Mouse (Mus musculus) skeletal muscle tissue, adult 2 months (tissue): ENCODE data around the gene Cyp4v3.

Experiments
- DNase-seq: peaks from one replicate; pipeline ENCODE4 v3.0.0-alpha.2; 2012; ENCODE audit warnings: low read depth, low spot score

Cyp4v3 gene

DNA sequence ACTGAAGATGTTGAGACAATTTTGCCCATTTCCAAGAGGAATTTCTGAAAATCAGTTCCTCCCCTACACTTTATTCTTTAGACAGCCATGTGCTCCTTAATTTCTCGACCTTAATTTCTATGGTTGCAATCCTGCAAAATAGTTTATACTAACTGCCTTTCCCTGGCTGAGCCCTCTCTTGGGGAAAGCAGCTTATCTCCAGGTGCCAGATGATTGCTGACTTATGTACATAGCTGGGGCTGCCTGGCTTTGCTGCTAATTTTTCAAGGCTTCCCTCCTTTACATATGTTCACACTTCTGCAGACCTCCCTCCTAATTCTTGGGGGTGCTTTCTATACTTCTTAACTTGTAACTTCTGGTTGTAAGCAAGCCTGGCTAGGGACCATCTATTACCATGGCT is 12.1 kb downstream of the Cyp4v3 start:
- no peak for DNase-seq

DNA sequence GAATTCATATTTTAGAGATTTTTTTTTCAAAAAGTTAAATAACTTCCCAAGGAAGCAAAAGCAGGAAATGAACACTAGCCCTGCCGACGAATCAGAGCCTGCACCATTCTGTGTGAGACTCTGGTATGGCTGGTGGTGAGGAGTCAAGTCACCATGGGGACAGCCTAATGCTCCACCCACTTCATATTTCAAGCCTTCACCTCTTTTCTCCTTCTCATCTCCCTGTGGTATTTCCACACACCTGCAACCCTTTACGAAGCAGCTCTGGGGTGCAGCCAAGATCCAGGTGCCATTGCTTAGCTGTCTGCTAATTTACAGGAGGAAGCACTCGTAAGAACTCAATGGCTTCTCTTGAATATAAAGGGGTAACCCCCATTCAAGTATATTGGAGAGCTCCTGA is 22.0 kb downstream of the Cyp4v3 start:
- DNase-seq: no peak

DNA sequence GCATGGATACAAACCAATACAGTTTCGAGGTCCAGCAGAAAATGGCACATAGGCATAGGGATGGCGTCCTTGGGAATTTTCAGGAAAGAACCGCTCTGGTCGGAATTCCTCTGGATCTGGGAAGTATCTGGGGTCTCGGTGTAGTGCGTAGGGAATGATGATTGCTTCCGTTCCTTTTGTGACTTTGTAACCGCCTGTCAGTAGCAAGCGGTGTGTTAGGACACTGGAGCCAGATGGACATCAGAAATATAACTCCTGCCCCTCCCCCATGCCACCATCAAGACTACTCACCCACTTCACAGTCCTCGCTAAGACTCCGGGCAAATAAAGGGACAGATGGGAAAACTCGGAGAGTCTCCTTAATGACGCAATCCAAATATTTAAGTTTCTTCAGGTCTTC is 24.6 kb downstream of the Cyp4v3 start, which contains the start of gene Gm45753:
Gm45753 (minus strand) TSS at position 101 of the 400 bp plus-strand sequence.
- no peak for DNase-seq

DNA sequence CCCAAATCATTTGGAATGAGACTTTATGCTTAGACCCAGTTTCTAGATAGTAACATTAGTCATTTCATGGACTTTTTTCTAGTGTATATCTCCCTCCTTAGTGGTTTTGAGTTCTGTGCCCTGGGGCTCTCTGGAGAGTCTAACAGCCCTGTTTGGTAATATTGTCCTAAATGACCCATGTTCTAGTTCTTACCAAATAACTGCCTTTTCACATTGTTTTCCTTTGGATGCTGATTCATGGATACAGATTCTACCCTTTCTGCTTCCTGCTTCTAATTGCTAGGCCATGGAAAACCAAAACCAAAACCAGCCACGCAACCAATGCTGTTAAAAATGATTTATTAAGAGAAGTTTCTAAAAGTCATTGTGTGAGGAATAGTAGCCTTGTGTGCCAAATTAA is 27.5 kb downstream of the Cyp4v3 start:
- DNase-seq: no peak

DNA sequence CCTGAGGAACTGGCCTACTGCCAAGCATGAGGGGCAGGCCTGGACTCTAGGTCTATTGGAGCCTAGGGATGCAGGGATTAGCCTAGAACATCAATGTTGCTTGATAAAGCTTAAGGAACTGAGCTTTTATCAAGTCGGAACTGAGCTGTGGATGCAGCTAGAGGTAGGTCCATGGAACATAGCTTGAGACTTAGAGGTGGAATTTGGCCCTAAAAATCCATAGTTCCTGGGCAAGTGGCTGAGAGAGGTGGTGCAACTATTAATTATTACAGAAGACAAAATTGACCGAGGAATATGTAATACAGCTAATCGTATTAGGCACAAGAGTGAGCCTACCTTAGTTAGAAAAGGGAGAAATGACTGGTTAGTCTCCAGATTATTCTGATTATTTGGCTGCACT is 28.7 kb downstream of the Cyp4v3 start:
- no peak for DNase-seq

DNA sequence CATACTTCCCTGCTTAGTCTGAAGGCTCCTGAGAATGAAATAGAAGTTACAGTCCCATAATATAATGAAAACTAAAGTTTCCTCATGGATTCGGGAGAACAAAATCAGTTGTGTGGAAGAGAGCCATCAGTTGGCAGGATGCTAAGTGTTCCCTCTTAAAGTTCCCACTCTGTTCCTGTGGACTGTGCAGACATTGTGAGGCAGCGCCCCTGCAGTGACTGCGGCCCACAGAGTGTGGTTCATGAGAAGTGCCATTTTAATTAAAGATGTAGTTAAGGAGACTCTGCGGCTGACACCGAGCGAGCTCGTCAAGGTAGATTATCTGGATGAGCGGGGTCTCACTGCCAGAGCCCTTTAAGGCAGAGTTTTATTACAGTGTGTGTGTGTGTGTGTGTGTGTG is 30.6 kb downstream of the Cyp4v3 start:
- no peak for DNase-seq

DNA sequence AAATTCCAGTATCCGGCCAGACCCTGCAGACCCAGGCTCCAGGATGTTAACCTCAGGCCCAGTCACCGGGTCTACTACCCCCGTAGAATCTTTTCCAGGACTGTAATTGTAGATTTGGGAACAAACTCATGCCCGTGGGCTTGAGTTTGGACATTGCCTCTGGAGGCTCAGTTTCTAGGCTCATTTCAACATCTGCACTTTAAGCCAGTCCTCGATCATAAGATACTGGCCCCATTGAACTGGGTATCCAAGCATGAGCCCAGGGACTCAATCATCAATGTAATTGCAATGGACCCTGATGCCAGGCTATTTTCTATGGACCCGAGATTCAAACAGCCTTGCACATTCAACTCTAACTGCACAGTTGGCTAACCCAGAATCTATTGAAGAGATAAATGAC is 37.7 kb downstream of the Cyp4v3 start:
- DNase-seq: no peak

DNA sequence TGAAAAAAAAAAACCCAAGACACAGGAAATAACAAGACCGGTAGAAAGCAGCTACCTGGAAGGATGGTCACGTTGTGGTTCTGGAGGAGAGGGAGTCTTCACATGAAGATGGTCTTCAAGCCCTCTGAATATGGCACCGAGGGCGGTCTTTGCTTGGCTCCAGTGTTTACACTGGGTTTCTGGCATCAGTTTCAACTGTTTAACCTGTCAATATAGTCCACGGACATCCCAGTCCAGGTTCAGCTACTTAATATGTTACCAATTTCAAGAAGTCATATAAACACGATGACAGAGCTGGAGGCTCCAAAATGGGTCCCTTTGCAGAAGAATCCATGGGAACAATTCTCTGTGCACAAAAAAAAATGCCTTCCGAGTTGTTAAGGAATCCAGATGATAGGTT is 38.3 kb downstream of the Cyp4v3 start, which contains the start of gene Klkb1:
Klkb1 (minus strand) TSS at position 173 of the 400 bp plus-strand sequence.
- no peak for DNase-seq

DNA sequence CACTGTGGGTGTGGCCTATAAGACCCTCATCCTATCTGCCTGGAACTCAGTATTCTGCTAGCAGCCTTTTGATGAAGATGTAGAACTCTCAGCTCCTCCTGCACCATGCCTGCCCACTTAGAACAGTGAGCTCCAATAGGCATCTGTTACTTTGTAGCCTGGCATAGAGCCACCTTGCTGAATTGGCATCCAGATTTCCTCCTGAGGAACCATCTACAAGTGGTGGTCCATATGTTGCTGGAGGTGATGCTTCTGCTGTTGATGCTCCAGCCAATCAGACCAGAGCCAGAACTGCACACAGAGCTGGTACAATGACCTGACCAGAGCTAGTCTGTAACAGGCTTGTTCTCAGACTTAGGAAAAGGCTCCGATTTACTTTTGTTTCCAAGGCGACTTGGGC is 41.2 kb downstream of the Cyp4v3 start:
- DNase-seq: no peak

DNA sequence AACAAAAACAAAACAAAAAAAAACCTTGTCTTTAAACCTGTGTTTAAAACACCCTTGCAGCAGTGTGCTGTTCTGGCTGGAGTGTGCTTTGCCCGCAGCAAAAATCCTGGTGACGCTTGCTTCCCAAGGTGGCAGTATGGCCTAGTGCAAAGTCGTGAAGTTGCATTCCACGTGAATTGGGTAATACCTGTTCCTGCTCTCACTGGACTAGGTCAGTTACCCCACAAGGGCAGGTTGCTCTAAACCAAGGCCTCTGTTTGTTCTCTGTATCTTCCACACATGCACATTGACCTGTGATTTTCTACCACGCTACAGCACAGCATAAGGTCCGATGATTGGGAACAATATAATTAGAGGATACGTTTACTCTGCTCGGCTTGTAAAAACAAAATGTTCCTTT is 51.4 kb downstream of the Cyp4v3 start:
- no peak for DNase-seq

DNA sequence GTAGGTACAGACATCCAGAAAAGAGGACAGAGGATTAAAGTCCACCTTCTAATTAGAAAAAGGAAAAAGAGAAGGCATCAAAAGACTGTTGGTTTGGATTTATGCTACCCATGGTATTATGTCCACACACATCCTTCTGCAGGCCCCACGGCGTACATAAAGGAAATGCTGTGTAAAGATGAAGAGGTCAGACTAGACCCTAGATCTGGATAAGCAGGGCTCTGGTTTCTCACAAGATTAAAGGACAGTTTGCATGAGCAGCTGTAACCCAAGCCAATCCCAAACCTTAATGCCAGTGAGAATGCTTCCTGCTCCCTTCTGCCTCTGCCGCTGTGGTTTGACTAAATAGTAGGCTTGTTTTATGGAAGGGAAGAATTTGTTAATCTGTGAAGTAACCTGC is 55.6 kb downstream of the Cyp4v3 start:
- DNase-seq: no peak

DNA sequence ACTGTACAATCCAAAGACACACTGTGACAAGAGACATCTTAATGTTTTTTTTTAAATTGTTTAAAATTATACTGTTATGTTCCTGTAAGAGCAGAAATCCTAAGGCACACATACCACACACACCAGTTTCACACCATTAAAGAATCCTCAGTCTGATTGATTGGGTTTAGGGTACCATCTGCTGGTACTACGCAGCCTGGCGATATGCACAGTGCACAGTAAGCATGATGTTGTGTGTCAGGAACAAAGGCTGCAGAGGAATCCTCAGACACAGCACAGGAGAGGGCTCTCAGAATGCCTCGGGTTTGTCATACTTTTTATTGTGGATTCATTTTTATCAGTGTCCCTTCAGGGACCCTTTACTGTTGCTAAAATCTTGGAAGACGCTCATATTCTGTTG is 58.7 kb downstream of the Cyp4v3 start:
- no peak for DNase-seq

DNA sequence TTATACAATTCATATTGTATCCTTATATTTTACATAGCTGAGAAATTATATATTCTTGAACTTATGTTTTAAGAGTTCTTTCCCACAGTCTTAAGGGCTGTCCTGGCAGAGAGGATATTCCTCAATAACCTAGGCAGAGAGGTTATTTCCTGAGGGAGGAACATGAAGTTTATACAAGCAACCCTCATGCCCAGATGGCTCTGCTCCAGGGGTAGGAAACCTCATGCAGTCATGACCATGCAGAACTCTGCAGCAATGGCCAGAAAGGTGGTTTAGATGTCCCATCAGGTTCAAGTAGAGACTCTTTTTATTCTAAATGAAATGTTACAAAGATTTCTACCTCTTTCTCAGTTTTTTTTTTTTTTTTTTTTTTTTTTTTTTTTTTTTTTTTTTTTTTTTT is 64.0 kb downstream of the Cyp4v3 start:
- no peak for DNase-seq

DNA sequence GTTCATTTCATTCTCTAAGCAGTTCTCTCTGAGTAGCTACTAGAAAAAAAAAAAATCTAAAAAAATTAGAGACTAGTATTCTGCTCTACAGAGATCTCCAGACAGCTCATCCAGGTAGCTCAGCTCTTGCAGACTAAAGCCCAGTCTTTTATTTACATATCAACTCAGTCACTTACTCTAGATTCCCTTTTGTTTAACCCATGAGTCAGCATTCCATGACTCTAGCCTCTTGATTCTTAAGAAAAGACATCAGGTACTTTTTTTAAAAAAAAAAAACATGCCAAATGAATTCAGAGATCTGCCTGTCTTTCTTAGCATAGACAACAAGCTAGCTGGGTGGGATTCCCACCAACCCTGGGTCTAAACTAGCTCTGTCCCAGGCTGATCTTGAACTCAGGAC is 64.5 kb downstream of the Cyp4v3 start:
- DNase-seq: no peak

DNA sequence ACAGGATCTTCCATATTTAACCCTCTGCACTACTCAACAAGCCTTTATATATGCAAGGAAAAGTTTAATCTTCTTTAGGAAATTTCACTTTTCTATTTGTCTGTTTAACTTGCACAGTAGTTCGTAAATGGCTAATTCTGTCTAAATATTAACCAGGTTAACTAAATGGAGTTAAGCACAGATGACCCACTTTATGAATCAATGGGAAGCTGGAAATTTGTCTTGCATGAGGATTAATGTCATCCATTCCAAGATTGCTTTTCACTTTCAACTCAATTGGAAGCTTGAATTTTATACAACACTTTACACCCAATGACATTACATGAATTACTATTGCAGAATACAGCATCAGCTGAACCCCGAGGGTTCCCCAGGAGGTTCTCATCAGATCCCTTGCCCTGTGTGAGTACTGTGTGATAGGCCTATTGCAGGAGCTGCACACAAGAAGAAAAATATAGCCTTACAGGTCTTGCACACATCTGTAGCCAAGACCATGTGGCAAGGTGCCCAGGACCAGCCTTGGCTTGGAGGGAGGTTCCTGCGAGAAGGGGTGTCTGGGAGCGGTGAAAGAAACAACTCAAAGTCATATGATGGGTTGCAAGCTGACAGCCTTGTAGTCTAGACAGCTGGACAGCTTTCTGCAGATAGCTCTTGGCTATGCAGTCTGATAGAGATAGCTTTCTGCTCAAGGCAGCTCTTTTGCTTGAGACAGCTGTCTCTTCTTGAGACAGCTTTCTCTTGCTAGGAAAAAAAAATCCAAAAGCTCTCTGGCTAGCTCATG is 65.2 kb downstream of the Cyp4v3 start:
- peak; percentile 0 for DNase-seq

DNA sequence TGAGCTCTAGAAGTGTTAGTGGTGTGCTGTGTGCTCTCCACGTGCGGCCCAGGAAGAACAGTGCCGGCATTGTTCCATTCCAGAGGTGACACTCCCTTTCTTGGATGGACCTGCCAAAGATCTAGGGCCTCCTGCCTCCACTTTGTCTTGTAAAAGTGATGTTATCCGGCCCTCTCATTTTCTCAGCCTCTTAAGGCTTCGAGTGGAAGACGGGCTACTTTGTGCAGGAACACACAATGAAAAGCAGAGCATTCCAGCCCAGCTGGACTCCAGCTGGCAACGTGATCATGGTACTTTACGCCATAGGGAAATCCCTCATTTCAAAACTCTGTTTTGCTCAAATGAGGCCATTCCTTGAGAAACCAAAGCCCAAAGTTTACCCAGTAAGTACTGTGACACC is 66.0 kb downstream of the Cyp4v3 start:
- DNase-seq: no peak

DNA sequence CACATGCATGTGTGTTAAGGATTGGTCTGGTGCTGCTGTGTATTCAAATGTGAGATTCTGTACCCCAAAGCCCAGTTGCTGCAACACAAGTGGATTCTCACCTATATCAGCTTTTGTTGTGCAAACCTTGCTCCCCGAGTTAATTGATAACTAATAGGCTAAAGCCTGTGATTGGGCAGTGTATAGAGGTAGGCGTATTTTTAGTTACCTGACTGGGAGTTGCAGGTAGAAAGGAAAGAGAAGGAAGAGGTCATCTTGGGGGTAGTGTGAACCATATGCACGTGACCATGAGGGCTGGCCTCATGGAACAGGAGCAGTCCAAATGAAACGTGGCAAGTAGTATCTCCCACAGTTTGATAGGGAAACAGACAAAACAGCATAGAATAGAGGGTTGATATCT is 68.1 kb downstream of the Cyp4v3 start:
- no peak for DNase-seq

DNA sequence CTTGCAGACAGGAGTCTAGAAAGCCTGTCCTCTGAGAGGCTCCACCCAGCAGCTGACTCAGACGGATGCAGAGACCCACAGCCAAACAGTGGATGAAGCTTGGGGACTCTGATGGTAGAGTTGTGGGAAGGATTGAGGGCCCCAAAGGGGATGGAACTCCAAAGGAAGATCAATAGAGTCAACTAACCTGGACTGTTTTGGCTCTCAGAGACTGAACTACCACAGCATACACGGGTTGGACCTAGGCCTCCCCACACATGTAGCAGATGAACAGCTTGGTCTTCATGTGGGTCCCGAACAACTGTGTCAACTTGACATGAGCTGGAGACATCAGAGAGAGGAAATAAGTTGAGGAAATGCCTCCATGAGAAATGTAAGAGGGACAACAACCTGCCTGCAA is 70.2 kb downstream of the Cyp4v3 start:
- DNase-seq: no peak

DNA sequence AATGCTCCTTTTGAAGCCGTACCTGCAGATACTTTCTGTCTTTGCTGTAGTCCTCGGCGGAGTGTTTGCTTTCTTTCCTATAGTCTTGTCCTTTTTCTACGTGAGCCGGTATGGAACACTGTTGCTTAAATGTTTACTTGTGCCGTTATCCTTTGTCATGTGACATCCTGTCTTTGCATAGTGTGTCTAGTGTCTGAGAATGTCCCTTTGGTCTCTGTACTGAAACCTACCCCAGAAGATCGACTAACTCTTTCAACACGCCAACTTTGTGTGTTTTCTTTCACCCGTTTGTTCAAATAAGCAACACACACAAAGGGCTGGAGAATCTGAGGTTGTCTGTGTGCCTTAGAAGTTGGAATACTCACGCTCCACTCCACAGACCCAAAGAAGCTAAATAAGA is 71.1 kb downstream of the Cyp4v3 start, which contains the start of gene F11:
F11 (minus strand) TSS at position 112 of the 400 bp plus-strand sequence.
- no peak for DNase-seq

DNA sequence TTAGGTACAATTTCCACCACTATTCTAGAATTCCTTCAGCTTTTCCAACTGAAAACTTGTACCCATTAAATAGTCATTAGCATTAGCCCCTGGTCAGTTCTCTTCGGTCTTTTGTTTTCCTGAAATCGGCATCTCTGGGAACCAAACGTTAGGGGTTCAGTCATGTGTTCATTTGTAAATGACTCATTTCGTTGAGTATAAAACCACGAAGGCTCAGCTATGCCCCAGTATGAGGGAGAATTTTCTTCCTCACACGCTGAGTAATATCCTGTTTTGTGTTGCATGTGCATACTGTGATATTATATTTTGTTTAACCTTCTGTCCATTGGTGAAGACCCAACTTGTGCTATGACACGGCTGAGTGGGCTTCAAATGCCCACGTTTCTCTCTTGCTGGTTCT is 74.6 kb downstream of the Cyp4v3 start:
- no peak for DNase-seq

DNA sequence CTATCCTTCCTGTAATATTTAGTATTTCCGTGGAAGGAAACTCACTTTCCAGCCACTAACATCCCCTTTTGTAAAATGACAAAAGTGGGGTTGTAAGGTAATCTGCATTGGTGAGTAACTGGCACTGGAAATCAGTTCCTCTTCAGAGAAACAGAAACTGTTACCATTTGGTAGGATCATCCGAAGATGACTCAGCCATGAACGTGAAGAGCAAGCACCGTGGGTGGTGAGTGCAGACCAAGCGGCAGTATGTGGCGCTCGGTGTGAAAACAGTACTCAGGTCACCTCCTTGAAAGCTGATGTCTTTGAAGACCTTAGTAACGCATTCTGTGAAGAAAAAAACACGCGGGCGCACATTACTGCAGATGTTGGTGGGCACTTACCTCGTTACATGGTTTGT is 78.0 kb downstream of the Cyp4v3 start:
- DNase-seq: no peak
